Mouse (Mus musculus) MEL (cell line): Measurements from ENCODE around the gene Zc3h12d.

Experiments used
- CTCF ChIP-seq, 3 experiments: IDR thresholded peaks in 2 of 3; conservative IDR thresholded peaks in 1 of 3; 2 replicates each; pipeline ENCODE4 v1.5.1; 2011 to 2012; ENCODE audit warnings: low read length in 3 of 3, low read depth in 2 of 3, mild to moderate bottlenecking in 2 of 3, improper control_type of control experiment in 1 of 3, inconsistent platforms in 1 of 3, mixed read lengths in 1 of 3, moderate library complexity in 1 of 3; ENCODE audit not compliant: control insufficient read depth in 1 of 3, insufficient read depth in 1 of 3, poor library complexity in 1 of 3, severe bottlenecking in 1 of 3
- ETS1 ChIP-seq: IDR thresholded peaks from 2 replicates; pipeline ENCODE4 v1.6.1; 2012; ENCODE audit warnings: low read depth, mild to moderate bottlenecking, inconsistent platforms, low read length, improper control_type of control experiment, moderate library complexity
- GABPA ChIP-seq: IDR thresholded peaks from 2 replicates; pipeline ENCODE4 v1.6.1; 2012; ENCODE audit warnings: low read depth, mild to moderate bottlenecking, inconsistent platforms, low read length, improper control_type of control experiment, moderate library complexity
- GATA1 ChIP-seq: IDR thresholded peaks from 2 replicates; pipeline ENCODE4 v1.6.1; 2011; ENCODE audit warnings: low read depth, low read length, improper control_type of control experiment
- HCFC1 ChIP-seq: IDR thresholded peaks from 2 replicates; pipeline ENCODE4 v1.6.1; 2012; ENCODE audit warnings: low read depth, mild to moderate bottlenecking, inconsistent platforms, low read length, improper control_type of control experiment, moderate library complexity
- MAX ChIP-seq: IDR thresholded peaks from 2 replicates; pipeline ENCODE4 v1.6.1; 2011; ENCODE audit warnings: low read length, improper control_type of control experiment
- MYB ChIP-seq: IDR thresholded peaks from 2 replicates; pipeline ENCODE4 v1.6.1; 2011; ENCODE audit warnings: mild to moderate bottlenecking, low read depth, low read length, improper control_type of control experiment
- MYC ChIP-seq: IDR thresholded peaks from 2 replicates; pipeline ENCODE4 v1.6.1; 2011; ENCODE audit warnings: low read depth, mild to moderate bottlenecking, low read length, improper control_type of control experiment, moderate library complexity
- POLR2A ChIP-seq, 2 experiments: IDR thresholded peaks; 2 replicates each; pipeline ENCODE4 v1.6.1; 2011 to 2012; ENCODE audit warnings: low read length in 2 of 2, mild to moderate bottlenecking in 2 of 2, control low read depth in 1 of 2, improper control_type of control experiment in 1 of 2, low read depth in 1 of 2, moderate library complexity in 1 of 2; ENCODE audit not compliant: control insufficient read depth in 1 of 2, insufficient read depth in 1 of 2, poor library complexity in 1 of 2
- POLR2AphosphoS5 ChIP-seq: IDR thresholded peaks from 2 replicates; pipeline ENCODE4 v1.6.1; 2012; ENCODE audit warnings: low read depth, borderline replicate concordance, mild to moderate bottlenecking, inconsistent platforms, low read length, moderate library complexity, mixed read lengths
- SIN3A ChIP-seq: IDR thresholded peaks from 2 replicates; pipeline ENCODE4 v1.6.1; 2012; ENCODE audit warnings: low read length, improper control_type of control experiment, inconsistent platforms
- TCF12 ChIP-seq: IDR thresholded peaks from 2 replicates; pipeline ENCODE4 v1.6.1; 2014; ENCODE audit warnings: low read depth, mild to moderate bottlenecking, inconsistent platforms, low read length, improper control_type of control experiment, moderate library complexity
- ZNF384 ChIP-seq: IDR thresholded peaks from 2 replicates; pipeline ENCODE4 v1.6.1; 2012; ENCODE audit warnings: low read depth, mild to moderate bottlenecking, inconsistent platforms, low read length, improper control_type of control experiment

DNA sequence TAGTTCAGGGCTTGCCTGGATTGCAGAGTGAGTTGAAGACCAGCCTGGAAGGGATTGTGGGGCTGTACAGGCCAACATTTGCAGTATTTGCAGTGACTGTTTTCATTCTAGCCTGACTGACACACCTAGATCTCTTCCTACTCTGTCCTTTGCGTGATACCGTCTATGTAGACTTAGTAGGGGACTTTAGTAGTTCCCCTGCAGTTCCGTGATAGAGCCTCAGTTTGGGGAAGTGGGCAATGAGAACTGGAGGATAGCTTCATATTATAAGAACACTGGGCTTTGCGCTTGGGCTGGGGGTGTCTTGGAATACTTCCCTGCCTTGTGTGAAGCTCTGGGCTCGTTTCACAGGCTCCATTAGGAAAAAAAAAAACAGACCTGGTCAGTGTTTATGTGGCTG is 12.1 kb upstream of the Zc3h12d start:
- TF ChIP-seq POLR2A (IDR thresholded peaks at IDR 0.05; ENCODE audit: control insufficient read depth in 1 of 2, insufficient read depth in 1 of 2, low read depth in 1 of 2, low read length in 2 of 2, poor library complexity in 1 of 2) (no peak), CTCF (IDR thresholded peaks at IDR 0.05 in 2 of 3, conservative IDR thresholded peaks at IDR 0.05 in 1 of 3; ENCODE audit: control insufficient read depth in 1 of 3, insufficient read depth in 1 of 3, low read depth in 2 of 3, low read length in 3 of 3, poor library complexity in 1 of 3, severe bottlenecking in 1 of 3) (no peak), HCFC1 (no peak), MAX (no peak), GABPA (no peak), MYC (no peak), ETS1 (no peak), POLR2AphosphoS5 (no peak), GATA1 (no peak), TCF12 (no peak), MYB (no peak), ZNF384 (no peak), SIN3A (no peak)
